Mouse (Mus musculus) gonadal fat pad, adult 2 months (tissue): ENCODE results near the gene Fam117b. TPM values are rescaled to one million over a fixed set of nuclear protein-coding genes. Genes with fewer than 3 reads are reported as not detected.

Experiments
- DNase-seq: peaks from one replicate; pipeline ENCODE4 v3.0.0-alpha.2; 2012; ENCODE audit warnings: low read depth
- polyA plus RNA-seq: library from polyadenylated mRNA; depleted of rRNA; stranded (reverse); fragments of >200 nt; gene quantifications from 2 replicates; pipeline ENCODE4 v1.2.3, GENCODE M21; 2012

The Fam117b gene
- polyA plus RNA-seq, 1 experiment: 9.6 TPM

GRCm38 (mm10) chr1:59913195-59913868 lies 526 bp downstream of the Fam117b start:
- DNase-seq: no peak

DNA sequence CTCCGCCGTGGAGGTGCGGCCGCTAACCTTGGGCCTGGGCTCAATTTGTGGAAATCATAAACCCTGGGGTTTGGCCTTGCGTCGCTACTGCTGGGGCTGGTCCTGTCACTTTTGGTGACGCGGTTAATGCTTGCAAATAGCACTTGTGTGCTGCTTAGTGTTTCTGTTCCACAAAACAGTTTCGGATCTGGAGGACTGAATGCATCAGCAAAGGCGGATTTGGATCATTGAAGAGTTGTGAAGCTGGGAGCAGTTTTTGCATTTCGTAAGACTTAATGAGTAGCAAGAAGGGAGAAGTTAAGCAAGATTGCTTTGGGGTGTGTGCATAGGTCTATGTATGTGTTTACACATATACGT lies 1.0 kb downstream of the Fam117b start:
- DNase-seq: peak; percentile 79

GRCm38 (mm10) chr1:59914799-59915198 lies 2.0 kb downstream of the Fam117b start:
- no peak for DNase-seq

GRCm38 (mm10) chr1:59915843-59916610 lies 3.2 kb downstream of the Fam117b start:
- DNase-seq: no peak

- no peak for DNase-seq
These were observed 4.6 kb downstream of the Fam117b start for GRCm38 (mm10) chr1:59917401-59917800.

- DNase-seq: no peak
These were observed 5.3 kb downstream of the Fam117b start for GRCm38 (mm10) chr1:59918075-59918474.

DNA sequence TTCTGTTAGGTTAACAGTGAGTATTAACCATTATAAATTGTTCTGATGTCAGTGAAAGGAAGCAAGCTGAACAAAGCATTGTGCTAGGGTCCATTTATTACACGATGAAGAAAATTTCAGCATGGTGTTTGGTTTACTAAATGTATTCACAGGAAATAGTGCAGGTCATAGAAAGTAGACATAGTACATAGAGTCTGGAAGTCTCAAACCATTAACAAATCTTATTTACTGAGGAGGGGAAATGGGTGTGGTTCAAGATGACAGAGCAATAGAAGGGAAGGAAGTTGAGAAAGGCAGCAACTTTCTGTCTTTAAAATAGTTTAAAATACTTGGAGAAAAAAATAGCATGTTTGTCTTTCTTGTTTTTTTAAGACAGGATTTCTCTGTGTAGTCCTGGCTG lies 10.4 kb downstream of the Fam117b start:
- no peak for DNase-seq

GRCm38 (mm10) chr1:59923673-59924072 lies 10.9 kb downstream of the Fam117b start:
- DNase-seq: no peak

GRCm38 (mm10) chr1:59924411-59924810 lies 11.6 kb downstream of the Fam117b start:
- no peak for DNase-seq

GRCm38 (mm10) chr1:59926021-59926672 lies 13.3 kb downstream of the Fam117b start:
- DNase-seq: no peak

DNA sequence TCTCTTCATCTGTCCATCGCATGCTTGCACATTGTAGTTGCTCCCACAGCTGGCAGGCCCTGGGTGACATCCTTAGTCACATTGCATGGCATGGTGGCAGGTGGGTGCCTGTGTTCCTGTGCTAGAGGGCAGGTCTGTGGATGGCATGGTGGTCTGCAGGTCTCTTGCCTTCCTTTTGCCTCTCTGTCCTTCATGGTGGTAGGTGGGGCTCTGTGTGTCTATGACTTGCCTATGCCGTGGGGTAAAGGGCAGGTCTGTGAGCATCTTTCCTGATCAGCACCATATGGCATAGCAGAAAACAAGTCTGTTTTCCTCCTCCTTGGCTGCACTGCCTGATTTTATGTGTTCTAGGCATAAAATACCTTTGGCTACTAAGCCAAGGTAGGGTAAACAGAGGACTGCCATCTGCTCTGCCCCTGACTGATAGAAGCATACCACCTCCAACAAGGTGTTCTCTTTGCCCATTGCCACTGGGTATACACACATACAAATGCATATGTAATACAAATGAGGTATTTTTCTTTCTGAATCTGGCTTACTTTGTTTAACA lies 14.4 kb downstream of the Fam117b start:
- no peak for DNase-seq

DNA sequence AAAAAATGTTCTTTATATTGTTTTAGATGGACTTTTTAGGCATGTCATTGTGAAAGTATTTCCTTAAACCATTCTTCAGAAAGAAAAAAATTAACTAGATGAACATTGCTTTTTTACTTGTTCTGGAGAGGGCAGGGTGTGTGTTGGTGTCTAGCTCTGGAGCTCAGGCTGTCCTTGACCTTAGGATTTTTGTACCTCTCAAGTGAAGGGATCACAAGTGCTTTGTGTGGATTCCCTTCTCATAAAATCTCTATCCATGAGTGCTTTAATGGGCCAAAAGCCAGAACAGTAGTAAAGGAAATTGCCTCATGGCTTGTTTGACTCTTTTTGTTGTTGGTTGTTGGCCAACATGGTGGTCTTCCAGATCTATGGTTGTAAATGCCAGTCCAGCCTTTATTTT lies 18.1 kb downstream of the Fam117b start:
- no peak for DNase-seq

- no peak for DNase-seq
These were observed 20.2 kb downstream of the Fam117b start for GRCm38 (mm10) chr1:59932991-59933390.

DNA sequence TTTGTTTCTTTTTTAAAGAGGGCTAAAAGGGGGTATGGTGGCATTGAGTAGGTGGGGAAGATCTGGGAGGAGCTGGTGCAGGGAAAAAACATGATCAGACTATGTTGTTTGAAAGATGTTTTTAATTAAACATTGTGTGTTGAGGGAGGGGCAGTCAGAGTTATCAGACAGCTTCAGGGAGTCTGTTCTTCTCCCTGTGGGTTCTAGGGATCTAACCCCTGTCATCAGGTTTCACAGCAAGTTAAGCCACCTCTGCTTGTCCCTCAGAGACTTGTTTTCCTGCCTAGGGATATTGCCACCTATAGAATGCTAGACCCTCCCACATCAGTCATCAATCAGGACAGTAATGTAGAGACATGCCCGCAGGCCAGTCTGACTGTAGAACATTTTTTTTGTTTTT lies 28.3 kb downstream of the Fam117b start:
- no peak for DNase-seq

- DNase-seq: no peak
These were observed 29.4 kb downstream of the Fam117b start for GRCm38 (mm10) chr1:59942057-59942790.

GRCm38 (mm10) chr1:59943825-59944224 lies 31.0 kb downstream of the Fam117b start:
- no peak for DNase-seq

GRCm38 (mm10) chr1:59945969-59946368 lies 33.2 kb downstream of the Fam117b start:
- DNase-seq: no peak

- no peak for DNase-seq
These were observed 34.7 kb downstream of the Fam117b start for GRCm38 (mm10) chr1:59947509-59947908.

- DNase-seq: no peak
These were observed 44.4 kb downstream of the Fam117b start for GRCm38 (mm10) chr1:59957206-59957605.

DNA sequence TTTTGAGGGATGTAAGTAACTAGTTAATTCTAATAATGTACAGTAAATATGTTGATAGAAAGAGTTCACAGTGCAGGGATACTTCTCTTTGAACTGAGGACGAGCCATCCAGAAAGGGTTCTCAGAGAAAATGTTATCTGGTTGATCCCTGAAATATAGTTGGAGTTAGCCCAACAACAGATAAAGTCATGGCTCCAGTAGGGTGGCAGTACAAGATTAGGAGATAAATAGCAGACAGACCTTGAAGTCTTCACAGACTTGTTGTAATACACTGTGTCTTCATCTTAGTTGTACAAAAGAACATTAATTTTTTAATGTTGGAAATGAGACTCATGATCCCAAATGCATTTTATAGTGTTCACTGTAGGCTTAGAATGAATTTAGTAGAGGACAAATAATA lies 47.1 kb downstream of the Fam117b start:
- no peak for DNase-seq

GRCm38 (mm10) chr1:59966171-59966785 lies 53.5 kb downstream of the Fam117b start:
- no peak for DNase-seq
